Mouse (Mus musculus) left cerebral cortex, adult 18-20 months (tissue): ENCODE results near the gene Ccdc130. TPM values are rescaled to one million over a fixed set of nuclear protein-coding genes. Genes with fewer than 3 reads are reported as not detected.
"Not testable (repeated sequence)": the region's sequence is repeated elsewhere in the genome, so short reads cannot be mapped to it uniquely, and the experiment has no call there.

Experiments
- DNase-seq, 2 experiments: peaks; one replicate each; pipeline ENCODE4 v3.0.0; 2021 to 2022; ENCODE audit warnings: low spot score in 2 of 2, mixed read lengths in 1 of 2
- long read RNA-seq, 2 experiments: library from polyadenylated mRNA; stranded (forward); transcript quantifications; one replicate each; pipeline ENCODE4 v2.0.0; 2021
- total RNA-seq, 2 experiments: library from RNA; stranded (reverse); gene quantifications; 2 replicates each; pipeline ENCODE4 v1.2.3; 2021

The Ccdc130 gene
- total RNA-seq, result 10 to 100 TPM; 21.0 to 23.5 TPM
- long read RNA-seq, experiment 1, transcript Ccdc130-202 (10 exons, 2,119 nt), result major isoform, 12 of 39 reads
- long read RNA-seq, experiment 1, partial matches to known transcripts, result 6 of 39 reads
- long read RNA-seq, experiment 1, other reads (novel, unspliced or antisense), result 19 of 39 reads
- long read RNA-seq, experiment 2, transcript Ccdc130-202 (10 exons, 2,119 nt), result major isoform, 11 of 16 reads
- long read RNA-seq, experiment 2, partial matches to known transcripts, result 1 of 16 reads
- long read RNA-seq, experiment 2, other reads (novel, unspliced or antisense), result 3 of 16 reads

GRCm38 (mm10) chr8:84269950-84270773, at the start of gene Ccdc130:
Ccdc130 (minus strand) TSS chr8:84270380.
- peak; percentile 100 for DNase-seq

- no peak for DNase-seq
Measured at GRCm38 (mm10) chr8:84308376-84308775, 38.2 kb upstream of the Ccdc130 start.

- DNase-seq, result no peak
Measured at GRCm38 (mm10) chr8:84303951-84304350, 33.8 kb upstream of the Ccdc130 start.

- no peak for DNase-seq
Measured at GRCm38 (mm10) chr8:84297029-84297785, 27.0 kb upstream of the Ccdc130 start.

- DNase-seq, result peak; percentile 63 to 68
Measured at GRCm38 (mm10) chr8:84291688-84292087, 21.5 kb upstream of the Ccdc130 start.

- DNase-seq, result no peak
Measured at GRCm38 (mm10) chr8:84291086-84291485, 20.9 kb upstream of the Ccdc130 start.

GRCm38 (mm10) chr8:84288892-84289291, 18.7 kb upstream of the Ccdc130 start:
- no peak for DNase-seq

GRCm38 (mm10) chr8:84285665-84286064, 15.5 kb upstream of the Ccdc130 start:
- not testable (repeated sequence) for DNase-seq

- DNase-seq, result no peak
Measured at GRCm38 (mm10) chr8:84284608-84285063, 14.5 kb upstream of the Ccdc130 start.

GRCm38 (mm10) chr8:84280777-84281176, 10.6 kb upstream of the Ccdc130 start:
- DNase-seq, result no peak

GRCm38 (mm10) chr8:84276447-84276846, 6.3 kb upstream of the Ccdc130 start:
- no peak for DNase-seq

- no peak for DNase-seq
Measured at GRCm38 (mm10) chr8:84273968-84274367, 3.8 kb upstream of the Ccdc130 start.

- no peak for DNase-seq
Measured at GRCm38 (mm10) chr8:84272302-84272701, 2.1 kb upstream of the Ccdc130 start.

GRCm38 (mm10) chr8:84261098-84261497, 9.1 kb downstream of the Ccdc130 start:
- no peak for DNase-seq

GRCm38 (mm10) chr8:84256822-84257610, 13.2 kb downstream of the Ccdc130 start, which contains the start of gene Mri1:
Mri1 (minus strand) TSS chr8:84257326.
- DNase-seq, result peak; percentile 68 to 85

GRCm38 (mm10) chr8:84256458-84256821, 13.7 kb downstream of the Ccdc130 start:
- no peak for DNase-seq

- no peak for DNase-seq
Measured at GRCm38 (mm10) chr8:84255858-84256257, 14.3 kb downstream of the Ccdc130 start.

GRCm38 (mm10) chr8:84249257-84250170, 20.7 kb downstream of the Ccdc130 start, which contains the start of gene D8Ertd738e:
D8Ertd738e (minus strand) TSS chr8:84249719.
- DNase-seq, result peak; percentile 85 to 92

- DNase-seq, result no peak
Measured at GRCm38 (mm10) chr8:84241821-84242220, 28.4 kb downstream of the Ccdc130 start.
